Mouse (Mus musculus) hindbrain, embryonic 11.5 days (tissue): ENCODE results near the gene Snrk. TPM values are rescaled to one million over a fixed set of nuclear protein-coding genes. Genes with fewer than 3 reads are reported as not detected.

Experiments
- ATAC-seq: fragments of 200-750 bp; cut with Nextera tagmentation; 2 replicates; pipeline ENCODE4 v1.8.0; 2017; ENCODE audit warnings: mild to moderate bottlenecking, moderate TSS enrichment, moderate library complexity; ENCODE audit not compliant: low FRiP score
- DNase-seq: peaks from one replicate; pipeline ENCODE4 v3.0.0-alpha.2; 2015; ENCODE audit warnings: low spot score
- H3K27ac ChIP-seq: fragments of 300-500 bp; sonication (generic); 2 replicates; pipeline ENCODE4 v1.5.1; 2014; ENCODE audit warnings: mild to moderate bottlenecking, low read depth, low read length
- H3K27me3 ChIP-seq: fragments of 300-500 bp; sonication (generic); 2 replicates; pipeline ENCODE4 v1.6.1; 2014; ENCODE audit warnings: mild to moderate bottlenecking, low read length, moderate library complexity, mixed read lengths; ENCODE audit not compliant: control insufficient read depth, insufficient read depth
- H3K36me3 ChIP-seq: fragments of 300-500 bp; sonication (generic); 2 replicates; pipeline ENCODE4 v1.6.1; 2014; ENCODE audit warnings: mild to moderate bottlenecking, low read length, moderate library complexity, mixed read lengths; ENCODE audit not compliant: control insufficient read depth, insufficient read depth
- H3K4me1 ChIP-seq: fragments of 300-500 bp; sonication (generic); replicated peaks from 2 replicates; pipeline ENCODE4 v1.6.1; 2014; ENCODE audit warnings: low read length, mixed read lengths; ENCODE audit not compliant: control insufficient read depth, insufficient read depth
- H3K4me2 ChIP-seq: fragments of 300-500 bp; sonication (generic); replicated peaks from 2 replicates; pipeline ENCODE4 v1.6.1; 2014; ENCODE audit warnings: mild to moderate bottlenecking, low read depth, low read length
- H3K4me3 ChIP-seq: fragments of 300-500 bp; sonication (generic); 2 replicates; pipeline ENCODE4 v1.5.1; 2014; ENCODE audit warnings: low read depth, low read length
- H3K9ac ChIP-seq: fragments of 300-500 bp; sonication (generic); 2 replicates; pipeline ENCODE4 v1.6.1; 2014; ENCODE audit warnings: low read depth, low read length
- H3K9me3 ChIP-seq: fragments of 300-500 bp; sonication (generic); 2 replicates; pipeline ENCODE4 v1.6.1; 2016; ENCODE audit warnings: low read length; ENCODE audit not compliant: control insufficient read depth
- whole genome bisulfite sequencing: fragments of 180-500 bp; shearing (Covaris S2); extraction: QIAGEN DNeasy Blood & Tissue Kit; methylation state at CpG from one replicate; pipeline ENCODE4 v1.1.7; 2014; 5-methylcytosine and 5-hydroxymethylcytosine counted together
- polyA plus RNA-seq: library from polyadenylated mRNA; unstranded; fragments of >200 nt; fragmentation: Nextera tagmentation; extraction: Ambion mirVana; gene quantifications from 2 replicates; pipeline ENCODE4 v1.2.1, GENCODE M21; 2014

Snrk gene
- polyA plus RNA-seq, 1 experiment from 2014 or later = 22.0 TPM

DNA sequence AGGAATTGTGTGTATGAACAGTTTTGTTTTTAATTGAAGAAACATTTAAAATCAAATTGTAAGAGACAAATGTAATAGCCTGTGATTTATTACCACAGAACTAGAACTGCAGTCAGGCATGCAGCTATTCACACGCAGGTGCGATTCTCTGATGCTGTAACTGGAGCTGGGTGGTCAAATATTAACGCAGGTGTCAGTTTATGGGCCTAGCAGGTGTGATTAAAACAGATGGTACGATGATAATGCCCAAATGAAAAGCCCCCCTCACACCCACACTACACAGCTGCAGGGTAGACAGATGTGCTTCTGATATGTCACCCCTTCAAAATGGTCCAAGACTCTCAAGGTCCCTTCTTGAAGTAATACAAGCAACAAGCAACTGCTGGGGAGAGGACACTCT is 15.9 kb upstream of the Snrk start:
- DNase-seq (no peak), ATAC-seq (no peak)
- H3K4me1 ChIP-seq = no peaks in the 10 kb centered on the region
- no peak overlapping the region for H3K27ac ChIP-seq
- H3K27me3 ChIP-seq = no peaks in the 10 kb centered on the region
- H3K4me2 ChIP-seq = no peak overlapping the region
- no peak overlapping the region for H3K4me3 ChIP-seq
- H3K9ac ChIP-seq = no peak overlapping the region
- no peaks in the 10 kb centered on the region for H3K36me3 ChIP-seq
- H3K9me3 ChIP-seq = no peaks in the 10 kb centered on the region
- WGBS = 82% methylated on average over 4 of the region's 4 CpGs

- Histone ChIP-seq H3K9ac (no peak overlapping the region), H3K4me3 (no peak overlapping the region), H3K36me3 (no peaks in the 10 kb centered on the region), H3K9me3 (no peaks in the 10 kb centered on the region), H3K27me3 (no peaks in the 10 kb centered on the region), H3K4me1 (no peaks in the 10 kb centered on the region), H3K27ac (no peak overlapping the region), H3K4me2 (no peak overlapping the region)
- ATAC-seq = no peak
- no peak for DNase-seq
- 72% methylated on average over 9 of the region's 9 CpGs for WGBS
Measured at GRCm38 (mm10) chr9:122103550-122104284, 13.3 kb upstream of the Snrk start.

GRCm38 (mm10) chr9:122104285-122104829 is 12.7 kb upstream of the Snrk start:
- H3K9me3 ChIP-seq = no peaks in the 10 kb centered on the region
- ATAC-seq (no peak), DNase-seq (no peak)
- H3K27me3 ChIP-seq = no peaks in the 10 kb centered on the region
- no peak overlapping the region for H3K4me3 ChIP-seq
- H3K4me1 ChIP-seq = no peaks in the 10 kb centered on the region
- 60% methylated on average over 7 of the region's 7 CpGs for WGBS
- no peak overlapping the region for H3K9ac ChIP-seq
- no peaks in the 10 kb centered on the region for H3K36me3 ChIP-seq
- H3K27ac ChIP-seq = no peak overlapping the region
- no peak overlapping the region for H3K4me2 ChIP-seq

GRCm38 (mm10) chr9:122107701-122108375 is 9.2 kb upstream of the Snrk start:
- Histone ChIP-seq H3K4me1 (no peaks in the 10 kb centered on the region), H3K27ac (no peak overlapping the region), H3K4me3 (no peak overlapping the region), H3K9me3 (no peaks in the 10 kb centered on the region), H3K9ac (no peak overlapping the region), H3K36me3 (no peaks in the 10 kb centered on the region), H3K4me2 (no peak overlapping the region), H3K27me3 (no peaks in the 10 kb centered on the region)
- DNase-seq = no peak
- 76% methylated on average over 7 of the region's 7 CpGs for WGBS
- no peak for ATAC-seq

DNA sequence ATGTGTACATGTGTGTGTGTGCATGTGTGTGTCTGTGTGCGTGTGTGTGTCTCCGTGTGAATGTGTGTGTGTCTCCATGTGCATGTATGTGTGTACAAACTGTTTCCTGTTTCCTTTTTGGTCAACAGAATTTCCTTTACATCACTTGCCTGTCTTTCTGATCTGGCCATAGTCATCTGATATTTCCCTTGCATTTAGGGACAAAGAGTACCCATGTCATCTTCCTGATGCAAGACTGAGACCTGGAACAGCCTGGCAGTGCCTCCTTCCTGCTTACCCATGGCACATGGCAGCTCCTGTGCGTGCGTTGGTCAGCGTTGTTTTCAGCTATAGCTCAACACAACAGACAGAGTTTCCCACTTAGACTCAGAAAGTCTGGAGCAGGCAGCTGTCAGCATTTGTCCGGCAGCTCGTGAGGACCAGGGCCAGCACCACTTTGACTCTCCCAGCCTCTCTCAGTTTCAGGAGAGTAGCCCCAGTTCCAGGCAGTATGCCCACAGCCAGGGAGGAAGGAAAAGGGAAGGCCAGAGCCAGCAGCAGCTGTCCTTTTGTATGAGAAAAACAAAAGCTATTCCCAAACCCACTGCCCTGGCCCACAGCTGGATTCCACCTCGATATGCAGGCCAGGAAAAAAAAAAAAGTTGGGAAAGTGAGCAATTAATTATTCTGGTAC is 7.4 kb upstream of the Snrk start:
- no peaks in the 10 kb centered on the region for H3K4me1 ChIP-seq

DNA sequence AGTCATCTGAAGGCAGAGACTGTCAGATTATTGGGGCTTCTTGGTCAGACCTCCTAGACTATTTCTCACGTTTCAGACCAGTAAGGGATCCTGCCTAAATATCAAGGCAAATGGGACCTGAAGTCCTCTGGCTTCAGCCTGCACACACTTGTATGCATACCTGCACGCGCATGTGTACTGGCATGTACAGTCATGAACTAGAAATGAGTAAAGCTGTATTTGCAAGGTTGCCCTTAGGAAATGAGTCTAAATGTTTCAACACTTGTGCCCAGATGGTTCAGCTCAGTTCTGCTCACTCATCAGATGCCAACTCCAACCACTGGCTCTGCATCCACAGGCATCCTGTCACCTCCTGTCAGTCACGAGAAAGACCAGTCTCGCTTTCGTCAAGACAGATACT is 6.6 kb upstream of the Snrk start:
- ATAC-seq = no peak
- WGBS = 83% methylated on average over 6 of the region's 6 CpGs
- H3K4me2 ChIP-seq = no peak overlapping the region
- H3K36me3 ChIP-seq = no peaks in the 10 kb centered on the region
- no peak overlapping the region for H3K4me3 ChIP-seq
- H3K9me3 ChIP-seq = no peaks in the 10 kb centered on the region
- H3K27ac ChIP-seq = no peak overlapping the region
- no peaks in the 10 kb centered on the region for H3K27me3 ChIP-seq
- no peak overlapping the region for H3K9ac ChIP-seq
- H3K4me1 ChIP-seq = no peaks in the 10 kb centered on the region
- no peak for DNase-seq

More for the DNA sequence above, 7.4 kb upstream of the Snrk start:
- 53% methylated on average over 8 of the region's 8 CpGs for WGBS
- H3K36me3 ChIP-seq = no peaks in the 10 kb centered on the region
- H3K9ac ChIP-seq = no peak overlapping the region
- no peak overlapping the region for H3K4me2 ChIP-seq
- DNase-seq = no peak
- ATAC-seq = no peak
- no peak overlapping the region for H3K27ac ChIP-seq
- H3K27me3 ChIP-seq = no peaks in the 10 kb centered on the region
- no peak overlapping the region for H3K4me3 ChIP-seq
- H3K9me3 ChIP-seq = no peaks in the 10 kb centered on the region

DNA sequence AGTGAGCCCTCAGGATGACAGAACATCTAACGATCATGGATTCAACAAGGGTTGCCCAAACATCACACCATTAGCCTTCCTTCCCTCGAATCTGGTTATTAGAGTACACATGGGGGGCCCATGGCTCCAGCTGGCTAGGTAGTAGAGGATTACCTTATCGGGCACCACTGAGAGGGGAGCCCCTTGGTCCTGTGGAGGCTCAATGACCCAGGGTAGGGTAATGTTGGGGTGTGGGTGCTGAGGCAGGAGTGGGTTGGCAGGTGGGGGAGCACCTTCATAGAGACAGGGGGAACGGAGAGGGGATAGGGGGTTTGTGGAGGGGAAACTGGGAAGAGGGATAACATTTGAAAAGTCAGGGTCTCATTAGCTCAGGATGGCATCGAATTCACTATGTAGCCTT is 6.1 kb upstream of the Snrk start:
- Histone ChIP-seq H3K36me3 (no peaks in the 10 kb centered on the region), H3K9ac (no peak overlapping the region), H3K4me3 (no peak overlapping the region), H3K27ac (no peak overlapping the region), H3K9me3 (no peaks in the 10 kb centered on the region), H3K27me3 (no peaks in the 10 kb centered on the region), H3K4me2 (no peak overlapping the region), H3K4me1 (no peaks in the 10 kb centered on the region)
- WGBS = 88% methylated on average over 5 of the region's 5 CpGs
- ATAC-seq (no peak), DNase-seq (no peak)

DNA sequence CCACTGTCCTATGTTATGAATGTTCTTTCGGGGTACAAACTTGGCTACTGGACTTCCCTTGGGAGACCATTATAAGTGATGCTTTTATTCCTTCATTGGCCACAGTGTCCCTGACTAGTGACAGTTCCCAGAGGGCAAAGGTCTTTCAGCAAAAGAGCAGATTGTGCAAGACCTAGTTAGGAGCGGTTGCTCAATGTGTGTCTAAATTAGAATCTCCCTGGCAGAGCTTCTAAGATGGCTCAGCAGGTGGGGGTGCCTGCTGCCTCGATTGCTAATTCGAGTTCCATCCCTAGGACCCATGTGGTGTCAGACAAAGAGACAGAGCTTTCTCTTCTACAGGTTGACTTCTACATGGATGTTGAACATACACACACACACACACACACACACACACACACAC is 1.5 kb upstream of the Snrk start:
- no peak for ATAC-seq
- no peak overlapping the region for H3K4me3 ChIP-seq

More for the DNA sequence above, 1.5 kb upstream of the Snrk start:
- no peak overlapping the region for H3K9ac ChIP-seq
- 0 out of 2 replicates have a peak, but pooled peaks cover 2% of the 10 kb centered on the region for H3K4me1 ChIP-seq
- no peak overlapping the region for H3K27ac ChIP-seq
- 66% methylated on average over 4 of the region's 4 CpGs for WGBS
- no peak for DNase-seq
- no peaks in the 10 kb centered on the region for H3K9me3 ChIP-seq
- no peaks in the 10 kb centered on the region for H3K36me3 ChIP-seq
- H3K4me2 ChIP-seq = no peak overlapping the region
- no peaks in the 10 kb centered on the region for H3K27me3 ChIP-seq
